Mouse (Mus musculus) macrophage (primary cell): Measurements from ENCODE around the gene Gm12886. TPM values are rescaled to one million over a fixed set of nuclear protein-coding genes. Genes with fewer than 3 reads are reported as not detected.

Experiments
- H3K27ac ChIP-seq: fragments of 350-480 bp; formaldehyde crosslinking; 2 replicates; pipeline ENCODE4 v1.9.0; 2021
- H3K36me3 ChIP-seq: fragments of 350-480 bp; formaldehyde crosslinking; 2 replicates; pipeline ENCODE4 v1.9.0; 2021; ENCODE audit errors: inconsistent target
- H3K4me3 ChIP-seq: fragments of 350-480 bp; formaldehyde crosslinking; 2 replicates; pipeline ENCODE4 v1.9.0; 2021; ENCODE audit errors: inconsistent target
- H3K79me2 ChIP-seq: fragments of 350-480 bp; formaldehyde crosslinking; 2 replicates; pipeline ENCODE4 v1.9.0; 2021; ENCODE audit errors: inconsistent target
- WGBS: methylation state at CpG from one replicate; pipeline ENCODE4 v1.1.7; 2026; ENCODE audit warnings: inconsistent platforms; ENCODE audit not compliant: missing documents; 5-methylcytosine and 5-hydroxymethylcytosine counted together
- polyA plus RNA-seq: library from polyadenylated mRNA; stranded (reverse); fragments of 250-400 nt; gene quantifications from 3 replicates; pipeline ENCODE4 v1.2.4, GENCODE M21; 2018; ENCODE audit warnings: inconsistent platforms
- total RNA-seq, 78 experiments: library from RNA; depleted of rRNA; stranded (reverse); fragments of 250-400 nt; gene quantifications; 1 replicate in 9 of 78; 2 replicates in 24 of 78; 3 replicates in 43 of 78; 4 replicates in 2 of 78; pipeline ENCODE4 v1.2.4; 2018; ENCODE audit warnings: inconsistent platforms in 56 of 78

The Gm12886 gene
- total RNA-seq (2018; cell fraction: chromatin; rRNA removed), result not detected
- total RNA-seq (2018; cell fraction: cytosol; rRNA removed), result not detected
- not detected for total RNA-seq (2018; cell fraction: nucleus; rRNA removed)
- polyA plus RNA-seq, result not detected in 3 replicates

- Histone ChIP-seq H3K36me3 (no peaks in the 10 kb centered on the region), H3K79me2 (no peaks in the 10 kb centered on the region), H3K27ac (no peak within 1 kb of the TSS), H3K4me3 (no peak within 1 kb of the TSS)
- WGBS, result 67% methylated on average over 3 of the region's 3 CpGs
Measured at GRCm38 (mm10) chr4:121422999-121423398, at the start of gene Gm12886. TSS of gene Gm12886 (minus strand) at chr4:121423099.

Other genes starting within 250 kb of the Gm12886 start
- 7.5 to 9.6 TPM (median 8.1 TPM) in 3 replicates for gene Rlf, start 208.0 kb downstream of the Gm12886 start, polyA plus RNA-seq
- gene Gm12888, start 98.2 kb downstream of the Gm12886 start, polyA plus RNA-seq, result not detected in 3 replicates
- gene Gm12887, start 199.0 kb upstream of the Gm12886 start, polyA plus RNA-seq, result not detected in 3 replicates